Mouse (Mus musculus): ENCODE measurements around the gene Wsb2. TPM values are rescaled to one million over a fixed set of nuclear protein-coding genes. Genes with fewer than 3 reads are reported as not detected.
"Not testable (repeated sequence)": the region's sequence is repeated elsewhere in the genome, so short reads cannot be mapped to it uniquely, and the experiment has no call there.

Gene Wsb2
- polyA plus RNA-seq, 1 experiment from 2014 or later, result 43.9 TPM

DNA sequence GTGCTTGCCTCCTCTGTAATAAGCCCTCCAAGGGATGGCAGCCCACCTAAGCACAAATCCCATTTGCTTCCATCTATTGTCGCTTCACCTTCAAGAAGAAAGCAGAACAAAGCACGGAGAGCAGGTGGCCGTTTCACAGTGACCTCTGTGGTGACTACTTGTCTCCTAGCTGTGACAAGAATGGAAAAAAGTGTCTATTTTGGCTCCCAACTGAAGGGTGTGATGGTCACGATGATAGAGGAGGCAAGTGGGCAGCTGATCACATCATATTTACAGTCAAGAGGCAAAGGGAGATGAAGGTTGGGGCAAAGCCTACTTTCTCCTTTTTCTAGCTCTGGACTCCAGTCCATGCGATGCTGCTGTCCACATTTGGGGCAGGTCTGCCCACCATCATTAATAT, 38.7 kb downstream of the Wsb2 start:
- Histone ChIP-seq H3K4me1 (ENCODE audit: control insufficient read depth, insufficient read depth, low read length) (no peaks in the 10 kb centered on the region), H3K9ac (ENCODE audit: low read depth, low read length) (no peak overlapping the region), H3K4me2 (ENCODE audit: low read depth, low read length) (no peak overlapping the region), H3K27ac (ENCODE audit: low read length) (no peak overlapping the region), H3K9me3 (ENCODE audit: control insufficient read depth, low read length) (peaks cover 7% of the 10 kb centered on the region), H3K36me3 (ENCODE audit: control insufficient read depth, insufficient read depth, low read length) (no peaks in the 10 kb centered on the region), H3K27me3 (replicated peaks; ENCODE audit: control insufficient read depth, insufficient read depth, low read length) (no peaks in the 10 kb centered on the region), H3K4me3 (ENCODE audit: low read length) (no peak overlapping the region)
- 89% methylated on average over 5 of the region's 5 CpGs for WGBS
- ATAC-seq, result no peak

DNA sequence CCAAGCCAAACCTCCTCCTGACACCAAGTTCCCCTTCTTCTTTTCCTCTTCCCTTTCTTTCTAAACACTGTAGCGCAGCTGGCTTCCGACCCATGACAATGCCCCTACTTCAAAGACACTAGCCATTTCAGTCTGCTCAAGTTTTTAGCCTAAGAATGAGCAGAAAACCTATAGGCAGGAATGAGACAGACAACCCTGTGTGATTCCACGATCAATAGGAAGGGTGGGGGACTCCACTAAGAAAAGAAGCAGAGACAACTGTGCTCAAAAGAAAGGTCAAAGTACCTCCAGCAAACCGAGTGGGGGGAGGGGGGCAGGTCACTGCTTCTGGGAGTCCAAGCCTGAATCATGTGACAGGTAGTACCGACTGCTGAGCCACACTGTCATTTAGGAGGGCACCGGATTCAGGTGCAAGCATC, 39.5 kb downstream of the Wsb2 start:
- H3K9ac ChIP-seq (ENCODE audit: low read depth, low read length), result no peak overlapping the region
- H3K27ac ChIP-seq (ENCODE audit: low read length), result no peak overlapping the region
- H3K27me3 ChIP-seq (replicated peaks; ENCODE audit: control insufficient read depth, insufficient read depth, low read length), result no peaks in the 10 kb centered on the region
- H3K4me3 ChIP-seq (ENCODE audit: low read length), result no peak overlapping the region
- H3K36me3 ChIP-seq (ENCODE audit: control insufficient read depth, insufficient read depth, low read length), result no peaks in the 10 kb centered on the region
- H3K4me1 ChIP-seq (ENCODE audit: control insufficient read depth, insufficient read depth, low read length), result no peaks in the 10 kb centered on the region
- WGBS, result 54% methylated on average over 6 of the region's 6 CpGs
- peaks cover 7% of the 10 kb centered on the region for H3K9me3 ChIP-seq (ENCODE audit: control insufficient read depth, low read length)
- no peak for ATAC-seq
- H3K4me2 ChIP-seq (ENCODE audit: low read depth, low read length), result no peak overlapping the region

DNA sequence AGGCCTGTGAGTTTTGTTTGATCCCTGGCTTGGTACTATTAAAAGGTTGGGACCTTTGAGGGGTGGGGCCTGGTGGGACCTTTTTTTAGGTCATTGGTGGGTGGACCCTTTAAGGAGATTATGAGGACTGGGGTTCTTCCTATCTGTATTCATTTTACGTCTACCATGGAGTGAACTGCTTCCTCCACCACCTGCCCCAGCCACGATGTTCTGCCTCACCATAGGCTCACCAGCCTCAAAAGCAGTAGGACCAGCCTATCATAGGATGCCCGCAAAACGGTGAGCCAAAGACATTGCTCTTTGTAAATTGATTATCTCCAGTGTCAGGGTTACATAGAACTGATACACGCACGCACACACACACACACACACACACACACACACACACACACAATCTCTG, 40.3 kb downstream of the Wsb2 start:
- H3K4me2 ChIP-seq (ENCODE audit: low read depth, low read length), result no peak overlapping the region
- peaks cover under 1% of the 10 kb centered on the region; the same call in 1 of the 2 replicates for H3K27me3 ChIP-seq (replicated peaks; ENCODE audit: control insufficient read depth, insufficient read depth, low read length)
- no peak overlapping the region for H3K27ac ChIP-seq (ENCODE audit: low read length)
- ATAC-seq, result no peak
- H3K4me1 ChIP-seq (ENCODE audit: control insufficient read depth, insufficient read depth, low read length), result no peaks in the 10 kb centered on the region
- no peaks in the 10 kb centered on the region for H3K36me3 ChIP-seq (ENCODE audit: control insufficient read depth, insufficient read depth, low read length)
- H3K9ac ChIP-seq (ENCODE audit: low read depth, low read length), result no peak overlapping the region
- WGBS, result 78% methylated on average over 6 of the region's 6 CpGs
- H3K9me3 ChIP-seq (ENCODE audit: control insufficient read depth, low read length), result peaks cover 2% of the 10 kb centered on the region; the same call in 1 of the 2 replicates
- no peak overlapping the region for H3K4me3 ChIP-seq (ENCODE audit: low read length)

DNA sequence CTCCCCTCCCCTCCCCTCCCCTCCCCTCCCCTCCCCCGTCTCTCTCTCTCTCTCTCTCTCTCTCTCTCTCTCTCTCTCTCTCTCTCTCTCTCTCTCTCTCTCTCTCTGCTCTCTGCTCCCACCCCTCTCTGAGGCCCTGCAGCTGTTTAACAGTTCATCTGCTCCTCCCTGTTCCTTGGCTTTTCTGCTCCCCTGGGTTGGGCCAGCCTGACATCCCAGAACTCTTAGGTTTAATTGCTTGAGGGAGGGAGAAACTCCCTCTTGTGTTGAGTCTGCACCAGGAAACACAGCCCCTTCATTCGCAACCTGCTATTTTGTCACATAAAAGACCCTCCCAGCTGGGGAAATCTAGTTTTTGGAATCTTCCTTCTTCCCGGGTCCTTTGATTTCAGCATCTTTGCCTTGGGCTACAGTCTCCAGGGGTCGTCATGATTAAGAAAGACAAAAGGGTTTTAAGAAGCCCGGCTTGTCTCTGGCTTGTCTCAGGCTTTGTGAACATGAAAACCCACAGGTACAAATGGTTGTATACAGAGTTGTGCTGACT, 41.0 kb downstream of the Wsb2 start:
- ATAC-seq, result no peak
- no peaks in the 10 kb centered on the region for H3K9me3 ChIP-seq (ENCODE audit: control insufficient read depth, low read length)
- WGBS, result 42% methylated on average over 4 of the region's 5 CpGs

DNA sequence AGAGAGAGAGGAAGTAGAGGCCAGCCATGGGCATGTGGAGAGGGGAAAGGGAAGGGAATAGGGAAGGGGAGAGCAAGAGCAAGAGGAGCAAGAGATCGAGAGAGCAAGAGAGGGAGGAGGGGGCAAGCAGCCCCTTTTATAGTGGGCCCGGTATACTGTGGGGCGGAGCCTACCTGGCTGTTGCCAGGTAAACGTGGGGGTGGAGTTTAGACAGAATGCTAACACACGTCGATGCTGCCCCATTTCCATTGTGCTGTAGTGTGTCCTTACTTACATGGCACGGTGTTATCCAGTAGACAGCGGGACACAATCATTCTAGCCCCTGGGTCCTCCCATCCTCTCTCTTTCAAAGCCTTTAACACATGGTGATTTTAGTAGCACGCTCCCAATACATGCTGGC, 42.2 kb downstream of the Wsb2 start:
- ATAC-seq, result no peak

More for the DNA sequence above, 41.0 kb downstream of the Wsb2 start:
- H3K27ac ChIP-seq (ENCODE audit: low read length), result no peak overlapping the region
- H3K27me3 ChIP-seq (replicated peaks; ENCODE audit: control insufficient read depth, insufficient read depth, low read length), result peaks cover 3% of the 10 kb centered on the region; the same call in 1 of the 2 replicates
- no peak overlapping the region for H3K4me3 ChIP-seq (ENCODE audit: low read length)
- H3K4me2 ChIP-seq (ENCODE audit: low read depth, low read length), result no peak overlapping the region
- no peak overlapping the region for H3K9ac ChIP-seq (ENCODE audit: low read depth, low read length)
- H3K4me1 ChIP-seq (ENCODE audit: control insufficient read depth, insufficient read depth, low read length), result no peaks in the 10 kb centered on the region
- H3K36me3 ChIP-seq (ENCODE audit: control insufficient read depth, insufficient read depth, low read length), result no peaks in the 10 kb centered on the region

DNA sequence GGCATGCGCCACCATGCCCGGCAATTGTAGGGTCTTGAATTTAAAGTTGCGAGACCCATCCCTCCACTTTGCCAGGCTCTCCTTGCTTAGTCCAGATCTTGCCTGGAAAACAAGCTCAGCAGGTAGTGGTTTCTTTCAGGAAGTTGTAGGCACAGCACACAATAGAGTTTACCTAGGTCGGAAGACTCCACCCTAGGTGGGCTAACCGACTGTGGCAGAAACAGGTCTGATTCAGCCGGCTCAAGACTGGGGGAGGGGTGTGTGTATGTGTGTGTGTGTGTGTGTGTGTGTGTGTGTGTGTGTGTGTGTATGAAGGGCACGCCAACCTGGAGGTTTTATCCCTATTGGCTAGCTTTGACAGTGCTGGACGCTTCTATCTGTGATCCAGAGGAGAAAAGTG, 46.5 kb downstream of the Wsb2 start:
- H3K36me3 ChIP-seq (ENCODE audit: control insufficient read depth, insufficient read depth, low read length), result no peaks in the 10 kb centered on the region
- WGBS, result 73% methylated on average over 8 of the region's 8 CpGs
- H3K4me3 ChIP-seq (ENCODE audit: low read length), result no peak overlapping the region
- no peaks in the 10 kb centered on the region for H3K9me3 ChIP-seq (ENCODE audit: control insufficient read depth, low read length)
- no peak overlapping the region for H3K27ac ChIP-seq (ENCODE audit: low read length)
- H3K27me3 ChIP-seq (replicated peaks; ENCODE audit: control insufficient read depth, insufficient read depth, low read length), result peaks cover 3% of the 10 kb centered on the region; the same call in 1 of the 2 replicates
- ATAC-seq, result no peak
- no peaks in the 10 kb centered on the region for H3K4me1 ChIP-seq (ENCODE audit: control insufficient read depth, insufficient read depth, low read length)
- H3K9ac ChIP-seq (ENCODE audit: low read depth, low read length), result no peak overlapping the region
- no peak overlapping the region for H3K4me2 ChIP-seq (ENCODE audit: low read depth, low read length)

More for the DNA sequence above, 42.2 kb downstream of the Wsb2 start:
- Histone ChIP-seq H3K4me1 (ENCODE audit: control insufficient read depth, insufficient read depth, low read length) (no peaks in the 10 kb centered on the region), H3K9me3 (ENCODE audit: control insufficient read depth, low read length) (no peaks in the 10 kb centered on the region), H3K4me2 (ENCODE audit: low read depth, low read length) (no peak overlapping the region), H3K27ac (ENCODE audit: low read length) (no peak overlapping the region), H3K36me3 (ENCODE audit: control insufficient read depth, insufficient read depth, low read length) (no peaks in the 10 kb centered on the region), H3K9ac (ENCODE audit: low read depth, low read length) (no peak overlapping the region), H3K4me3 (ENCODE audit: low read length) (no peak overlapping the region), H3K27me3 (replicated peaks; ENCODE audit: control insufficient read depth, insufficient read depth, low read length) (peaks cover 3% of the 10 kb centered on the region; the same call in 1 of the 2 replicates)
- 70% methylated on average over 9 of the region's 9 CpGs for WGBS

DNA sequence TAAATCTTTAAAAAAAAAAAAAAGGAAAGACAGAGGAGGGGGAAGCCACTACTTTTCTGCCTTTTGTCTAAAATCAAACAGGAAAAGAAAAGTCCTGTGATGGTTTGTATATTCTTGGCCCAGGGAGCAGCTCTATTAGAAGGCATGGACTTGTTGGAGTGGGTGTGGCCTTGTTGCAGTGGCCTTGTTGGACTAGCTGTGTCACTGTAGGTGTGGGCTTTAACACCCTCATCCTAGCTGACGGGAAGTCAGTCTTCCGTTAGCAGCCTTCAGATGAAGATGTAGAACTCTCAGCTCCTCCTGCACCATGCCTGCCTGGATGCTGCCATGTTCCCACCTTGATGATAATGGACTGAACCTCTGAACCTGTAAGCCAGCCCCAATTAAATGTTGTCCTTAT, 47.6 kb downstream of the Wsb2 start:
- not testable (repeated sequence) for H3K36me3 ChIP-seq (ENCODE audit: control insufficient read depth, insufficient read depth, low read length); H3K9ac ChIP-seq (ENCODE audit: low read depth, low read length); H3K4me2 ChIP-seq (ENCODE audit: low read depth, low read length); ATAC-seq; H3K4me1 ChIP-seq (ENCODE audit: control insufficient read depth, insufficient read depth, low read length); H3K27me3 ChIP-seq (replicated peaks; ENCODE audit: control insufficient read depth, insufficient read depth, low read length); H3K4me3 ChIP-seq (ENCODE audit: low read length); H3K9me3 ChIP-seq (ENCODE audit: control insufficient read depth, low read length); H3K27ac ChIP-seq (ENCODE audit: low read length)
- 82% methylated on average over 2 of the region's 2 CpGs for whole genome bisulfite sequencing

DNA sequence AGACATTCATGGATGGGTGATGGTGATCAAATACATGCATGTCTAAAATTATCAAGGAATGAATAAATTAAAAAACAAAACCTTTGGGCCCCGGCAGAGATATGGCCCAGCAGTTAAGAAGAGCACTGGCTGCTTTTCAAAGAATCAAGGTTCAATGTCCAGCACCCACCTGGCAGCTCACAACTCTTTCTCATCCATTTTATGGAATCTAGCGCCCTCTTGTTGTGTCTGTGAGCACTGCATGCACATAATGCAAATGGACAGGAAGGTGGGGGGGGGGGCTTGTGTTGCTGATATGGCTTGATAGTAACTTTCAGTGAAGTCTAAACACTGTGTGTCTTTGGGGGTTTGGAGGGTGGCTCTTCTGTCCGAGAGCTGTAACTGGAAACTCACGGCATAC, 51.1 kb downstream of the Wsb2 start:
- Histone ChIP-seq H3K36me3 (ENCODE audit: control insufficient read depth, insufficient read depth, low read length) (no peaks in the 10 kb centered on the region), H3K27ac (ENCODE audit: low read length) (no peak overlapping the region), H3K9ac (ENCODE audit: low read depth, low read length) (no peak overlapping the region), H3K27me3 (replicated peaks; ENCODE audit: control insufficient read depth, insufficient read depth, low read length) (peaks cover 8% of the 10 kb centered on the region), H3K9me3 (ENCODE audit: control insufficient read depth, low read length) (no peaks in the 10 kb centered on the region), H3K4me1 (ENCODE audit: control insufficient read depth, insufficient read depth, low read length) (no peaks in the 10 kb centered on the region), H3K4me2 (ENCODE audit: low read depth, low read length) (no peak overlapping the region), H3K4me3 (ENCODE audit: low read length) (no peak overlapping the region)
- 65% methylated on average over 4 of the region's 4 CpGs for WGBS
- ATAC-seq, result no peak

DNA sequence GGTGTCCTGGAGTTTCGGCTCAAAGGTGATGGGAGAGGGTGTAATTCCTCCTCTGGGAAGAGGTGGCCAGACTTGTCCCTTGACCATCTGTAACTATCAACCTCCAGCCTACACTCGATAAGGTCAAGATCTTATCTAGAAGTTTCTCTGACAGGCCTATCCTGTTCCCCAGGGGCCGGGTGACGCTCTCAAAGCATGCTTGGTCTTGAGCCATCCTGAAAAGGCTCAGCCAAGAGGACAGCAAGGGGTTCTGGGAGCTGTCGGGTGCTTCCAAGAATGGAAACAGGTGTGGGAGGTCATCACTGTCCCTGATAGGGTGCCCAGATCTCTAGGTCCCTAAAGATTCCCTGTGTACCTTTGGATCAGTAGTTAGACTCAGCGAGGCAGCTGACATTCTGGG, 52.3 kb downstream of the Wsb2 start:
- WGBS, result 69% methylated on average over 6 of the region's 6 CpGs
- peaks cover 20% of the 10 kb centered on the region for H3K27me3 ChIP-seq (replicated peaks; ENCODE audit: control insufficient read depth, insufficient read depth, low read length)
- H3K27ac ChIP-seq (ENCODE audit: low read length), result no peak overlapping the region
- H3K9me3 ChIP-seq (ENCODE audit: control insufficient read depth, low read length), result no peaks in the 10 kb centered on the region
- H3K4me1 ChIP-seq (ENCODE audit: control insufficient read depth, insufficient read depth, low read length), result peaks cover 9% of the 10 kb centered on the region
- H3K9ac ChIP-seq (ENCODE audit: low read depth, low read length), result no peak overlapping the region
- no peaks in the 10 kb centered on the region for H3K36me3 ChIP-seq (ENCODE audit: control insufficient read depth, insufficient read depth, low read length)
- no peak for ATAC-seq
- H3K4me2 ChIP-seq (ENCODE audit: low read depth, low read length), result no peak overlapping the region
- no peak overlapping the region for H3K4me3 ChIP-seq (ENCODE audit: low read length)
